16 mouse cellular contexts compared by ENCODE assay signal in genomic region chr9:63080406-63080805, GRCm38 (mm10).
"Had no signal": no experiment of that assay in that cellular context is flagged by ENCODE, and none has a peak within 500 bp of the region (broad histone marks: within the 10 kb centered on the region; RNA-seq: fewer than 3 reads in every experiment).

No protein-coding gene starts in this region.

- DNase-seq: retina, postnatal 1 day; right cerebral cortex, adult 18-20 months; right cerebral cortex, postnatal 14 days; right cerebral cortex, postnatal 25 days; right cerebral cortex, postnatal 4 days; spleen, adult 18-20 months; thymus, adult 18-20 months; thymus, adult 2 months; thymus, postnatal 14 days; thymus, postnatal 25 days; thymus, postnatal 36 days; thymus, postnatal 4 days had no signal

- H3K4me2 ChIP-seq: neural tube, embryonic 12.5 days; neural tube, embryonic 13.5 days; neural tube, embryonic 15.5 days; stomach, embryonic 15.5 days had no signal

- H3K27ac ChIP-seq: neural tube, embryonic 12.5 days; neural tube, embryonic 13.5 days; neural tube, embryonic 15.5 days; stomach, embryonic 15.5 days had no signal

- H3K27me3 ChIP-seq: neural tube, embryonic 12.5 days; neural tube, embryonic 13.5 days; neural tube, embryonic 15.5 days; stomach, embryonic 15.5 days had no signal

- H3K4me3 ChIP-seq: neural tube, embryonic 12.5 days; neural tube, embryonic 13.5 days; neural tube, embryonic 15.5 days; stomach, embryonic 15.5 days had no signal

- H3K36me3 ChIP-seq: neural tube, embryonic 12.5 days; neural tube, embryonic 13.5 days; neural tube, embryonic 15.5 days; stomach, embryonic 15.5 days had no signal

- H3K9ac ChIP-seq: neural tube, embryonic 12.5 days; neural tube, embryonic 13.5 days; neural tube, embryonic 15.5 days; stomach, embryonic 15.5 days had no signal

- H3K9me3 ChIP-seq: neural tube, embryonic 12.5 days; neural tube, embryonic 13.5 days; neural tube, embryonic 15.5 days; stomach, embryonic 15.5 days had no signal
